Mouse (Mus musculus) adrenal gland, postnatal 14 days (tissue): Measurements from ENCODE around the gene Capns1. TPM values are rescaled to one million over a fixed set of nuclear protein-coding genes. Genes with fewer than 3 reads are reported as not detected.
A peak's percentile ranks its signal among the peaks of the same experiment; 100 is the strongest.

Source experiments
- DNase-seq: peaks from one replicate; pipeline ENCODE4 v3.0.0; 2021; ENCODE audit warnings: mixed read lengths
- total RNA-seq: library from RNA; stranded (reverse); gene quantifications from 2 replicates; pipeline ENCODE4 v1.2.3, GENCODE M21; 2021

Capns1 gene
- total RNA-seq, 1 experiment from 2014 or later: 526 TPM

GRCm38 (mm10) chr7:30170283-30170951 is 28.2 kb downstream of the Capns1 start:
- no peak for DNase-seq

DNA sequence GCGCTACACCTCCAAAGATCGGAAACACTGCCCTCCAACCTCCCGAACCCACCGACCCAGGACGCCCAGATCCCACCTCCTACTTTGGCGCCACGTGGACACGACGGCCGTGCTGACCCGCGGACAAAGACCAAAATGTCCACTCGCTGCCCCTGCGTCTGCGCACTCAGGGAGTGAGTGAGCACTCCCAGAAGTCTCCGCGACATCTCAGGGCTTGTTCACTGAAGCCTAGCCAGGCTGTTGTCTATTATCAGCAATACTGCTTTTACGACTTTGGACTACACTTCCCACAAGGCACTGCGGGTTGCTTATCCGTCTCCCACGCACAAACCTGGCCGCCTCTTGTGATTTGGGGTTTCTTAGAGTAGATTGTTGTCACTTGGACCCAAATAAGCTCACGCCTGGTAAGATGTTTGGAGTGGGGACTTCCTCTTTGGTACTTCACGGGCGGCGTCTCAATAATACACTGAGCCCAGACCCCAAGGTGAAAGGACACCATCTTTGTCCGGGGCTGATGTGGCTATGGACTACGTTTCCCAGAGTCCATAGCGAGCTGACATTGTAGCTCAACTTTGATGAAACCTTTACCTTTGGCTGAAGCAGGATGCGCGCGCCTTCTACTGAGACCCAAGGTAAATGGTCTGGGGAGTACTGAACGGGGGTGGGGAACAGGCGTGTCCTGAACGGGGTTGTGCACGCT is 28.9 kb downstream of the Capns1 start, which contains the start of gene Zfp146:
Zfp146 (minus strand) TSS at position 168 of the 700 bp plus-strand sequence.
- peak; percentile 94 for DNase-seq

DNA sequence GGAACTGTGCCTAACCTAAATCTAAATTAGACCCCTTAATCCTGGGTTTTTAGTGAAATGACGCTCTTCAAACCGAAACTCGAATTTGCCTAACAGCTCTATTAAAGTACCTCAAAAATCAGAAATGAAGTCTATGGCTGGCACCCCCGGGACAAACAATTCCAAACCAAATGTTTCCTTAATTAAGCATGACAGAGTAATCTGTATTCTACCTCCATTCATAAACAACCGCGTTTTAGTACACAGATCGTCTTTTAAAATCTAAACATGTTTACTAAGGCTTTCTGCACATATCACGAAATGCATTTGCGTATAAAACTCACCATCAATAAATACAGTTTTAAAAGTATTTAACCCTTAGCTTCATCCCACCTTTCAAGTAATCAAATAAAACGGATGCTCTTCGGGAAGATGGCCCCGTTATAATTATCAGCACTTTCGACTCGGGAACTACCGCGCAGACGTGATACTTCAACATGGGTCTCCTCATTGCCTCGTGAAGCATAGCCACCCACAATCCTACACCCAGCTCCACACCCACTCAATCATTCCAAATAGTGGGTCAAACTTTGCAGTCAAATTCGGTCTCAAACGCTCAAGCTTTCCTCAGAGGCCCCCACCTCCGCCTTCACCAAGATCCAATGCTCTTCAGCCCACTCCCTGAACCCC is 29.6 kb downstream of the Capns1 start:
- no peak for DNase-seq

DNA sequence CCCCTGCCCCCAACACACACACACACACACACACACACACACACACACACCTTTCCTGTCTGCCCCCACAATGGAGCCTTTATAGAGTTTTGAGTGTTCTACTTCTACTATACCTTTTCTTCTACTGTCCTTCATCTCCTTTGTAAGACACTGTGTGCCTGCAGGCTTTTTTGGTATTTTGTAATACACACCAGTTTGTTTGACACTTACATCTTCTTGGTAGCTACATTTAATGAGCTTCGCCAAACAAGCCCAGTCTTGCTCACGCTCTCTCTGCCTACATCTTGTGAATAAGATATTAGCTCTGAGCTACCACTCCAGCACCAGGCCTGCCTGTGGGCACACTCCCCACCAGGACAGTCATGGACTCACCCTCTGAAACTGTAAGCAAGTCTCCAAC is 33.9 kb downstream of the Capns1 start:
- no peak for DNase-seq

DNA sequence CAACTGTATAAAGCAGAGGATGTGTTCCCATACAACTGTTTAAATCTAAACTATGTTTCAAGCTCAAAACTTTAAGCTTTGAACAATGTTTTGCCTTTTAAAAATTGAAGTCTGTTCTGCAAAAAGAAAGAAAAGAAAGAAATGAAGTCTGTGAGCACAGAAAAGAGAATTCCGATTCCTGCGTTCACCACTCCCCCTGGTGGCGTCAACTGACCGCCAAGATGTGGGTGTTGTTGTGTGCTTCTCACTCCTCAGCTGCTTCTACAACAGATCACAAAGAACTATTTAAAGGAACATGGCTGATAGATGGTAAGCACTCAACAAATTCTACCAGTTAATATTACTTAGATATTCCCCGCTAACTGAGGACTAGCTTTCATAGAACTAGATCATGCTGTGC is 35.5 kb downstream of the Capns1 start:
- no peak for DNase-seq

GRCm38 (mm10) chr7:30155507-30155906 is 43.1 kb downstream of the Capns1 start:
- no peak for DNase-seq

DNA sequence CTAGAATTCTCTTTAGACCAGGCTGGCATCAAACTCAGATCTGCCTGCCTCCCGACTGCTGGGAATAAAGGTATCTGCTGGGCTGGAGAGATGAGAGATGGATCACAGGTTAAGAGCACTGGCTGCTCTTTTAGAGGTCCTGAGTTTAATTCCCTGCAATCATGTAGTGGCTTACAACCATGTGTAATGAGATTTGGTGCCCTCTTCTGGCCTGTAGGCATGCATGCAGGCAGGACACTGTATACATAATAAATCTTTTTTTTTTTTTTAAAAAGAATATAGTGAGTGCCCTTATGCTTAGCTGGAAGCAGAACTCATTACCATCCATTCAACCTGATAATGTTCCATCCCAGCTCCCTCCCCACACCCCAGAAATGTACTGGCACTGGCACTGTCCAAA is 44.6 kb downstream of the Capns1 start:
- no peak for DNase-seq

DNA sequence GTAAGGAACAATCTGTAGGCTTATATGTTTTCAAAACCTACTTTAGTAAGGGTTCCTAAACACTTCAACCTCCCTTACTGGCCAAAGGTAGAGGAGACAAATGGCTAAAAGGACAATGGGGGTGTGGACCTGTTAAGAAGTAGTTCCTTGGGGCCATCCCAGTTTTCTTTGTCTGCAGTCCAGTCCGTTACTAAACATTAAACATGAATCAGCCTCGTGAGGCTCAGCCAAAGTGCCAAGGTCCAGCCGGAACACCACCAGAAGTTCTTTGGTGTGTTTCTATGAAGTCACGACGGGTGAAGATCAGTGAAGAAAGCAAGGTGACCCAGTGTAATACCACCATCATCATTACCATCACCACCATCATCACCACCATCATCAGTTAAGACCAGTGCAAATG is 51.6 kb downstream of the Capns1 start:
- DNase-seq: no peak

- peak; percentile 80 for DNase-seq
Measured at GRCm38 (mm10) chr7:30143555-30144209, 54.9 kb downstream of the Capns1 start.

DNA sequence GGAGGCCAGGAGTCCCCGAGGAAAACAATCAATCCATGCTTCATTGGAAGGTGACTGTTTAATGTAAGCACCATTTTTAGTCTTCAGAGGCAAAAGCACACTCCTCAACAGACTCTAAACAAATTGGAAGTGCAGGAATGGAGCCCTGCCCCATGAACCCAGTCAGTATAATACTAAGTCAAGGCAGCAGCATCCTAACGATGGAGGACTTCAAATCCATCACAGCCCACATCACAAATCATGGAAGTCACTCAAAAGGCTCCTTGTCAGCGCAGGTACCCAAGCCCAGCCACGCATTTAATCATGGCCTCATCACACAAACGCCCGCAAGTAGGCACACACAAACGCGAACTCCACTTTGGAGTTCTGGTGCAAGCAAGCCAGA is 55.4 kb downstream of the Capns1 start:
- no peak for DNase-seq

Other genes with a start within 250 kb of the Capns1 start
- 10.1 and 12.4 TPM in 2 replicates for gene Zfp74, start 244.7 kb downstream of the Capns1 start, total RNA-seq
- 15.2 and 16.4 TPM in 2 replicates for gene Zfp568, start 214.9 kb downstream of the Capns1 start, total RNA-seq
- gene Zfp14, start 147.4 kb downstream of the Capns1 start, total RNA-seq: 2.0 and 3.7 TPM in 2 replicates
- gene Zfp82, start 125.9 kb downstream of the Capns1 start, total RNA-seq: 2.7 TPM in 1 of 2 replicates, not detected in the other
- 0.45 and 1.4 TPM in 2 replicates for gene Gm26920, start 108.4 kb downstream of the Capns1 start, total RNA-seq
- 1.6 and 2.5 TPM in 2 replicates for gene Zfp566, start 108.3 kb downstream of the Capns1 start, total RNA-seq
- gene Zfp260, start 104.0 kb downstream of the Capns1 start, total RNA-seq: 36.9 and 45.6 TPM in 2 replicates
- 3.9 and 5.7 TPM in 2 replicates for gene Zfp382, start 76.9 kb downstream of the Capns1 start, total RNA-seq
- gene Zfp146, start 29.1 kb downstream of the Capns1 start, total RNA-seq: 57.8 and 63.1 TPM in 2 replicates
- gene Cox7a1, start 14.7 kb downstream of the Capns1 start, total RNA-seq: 1,359 and 1,375 TPM in 2 replicates
- gene Polr2i, start 33.1 kb upstream of the Capns1 start, total RNA-seq: 95.5 and 99.4 TPM in 2 replicates
- 67.7 and 75.4 TPM in 2 replicates for gene Tbcb, start 33.5 kb upstream of the Capns1 start, total RNA-seq
- not detected in 2 replicates for gene Ovol3, start 36.9 kb upstream of the Capns1 start, total RNA-seq
- 0.33 and 0.38 TPM in 2 replicates for gene Thap8, start 81.3 kb upstream of the Capns1 start, total RNA-seq
- gene Wdr62, start 81.6 kb upstream of the Capns1 start, total RNA-seq: 12.3 and 15.0 TPM in 2 replicates
- gene Clip3, start 92.9 kb upstream of the Capns1 start, total RNA-seq: 26.9 and 44.7 TPM in 2 replicates
- gene Alkbh6, start 109.9 kb upstream of the Capns1 start, total RNA-seq: 51.4 and 56.3 TPM in 2 replicates
- 23.5 and 30.2 TPM in 2 replicates for gene Syne4, start 116.0 kb upstream of the Capns1 start, total RNA-seq
- 2.2 and 3.6 TPM in 2 replicates for gene E130208F15Rik, start 122.9 kb upstream of the Capns1 start, total RNA-seq
- 15.0 and 19.6 TPM in 2 replicates for gene Sdhaf1, start 125.1 kb upstream of the Capns1 start, total RNA-seq
- 15.6 and 16.2 TPM in 2 replicates for gene Lrfn3, start 164.0 kb upstream of the Capns1 start, total RNA-seq
- 19.9 and 30.9 TPM in 2 replicates for gene Tyrobp, start 214.9 kb upstream of the Capns1 start, total RNA-seq
- gene Hcst, start 221.0 kb upstream of the Capns1 start, total RNA-seq: 7.1 TPM in 1 of 2 replicates, not detected in the other
- gene Nfkbid, start 222.9 kb upstream of the Capns1 start, total RNA-seq: 2.8 and 3.9 TPM in 2 replicates
- 21.3 and 28.3 TPM in 2 replicates for gene Aplp1, start 246.7 kb upstream of the Capns1 start, total RNA-seq